Mouse (Mus musculus): ENCODE data around the gene Ccdc107.

The Ccdc107 gene

GRCm38 (mm10) chr4:43511675-43512454, 19.2 kb downstream of the Ccdc107 start:
- peaks cover 26% of the 10 kb centered on the region for H3K36me3 ChIP-seq (ENCODE audit: insufficient read depth, low read length)
- peaks cover 32% of the 10 kb centered on the region for H3K27me3 ChIP-seq (ENCODE audit: insufficient read depth, low read length)
- 0 out of 2 replicates have a peak overlapping the region, but pooled peaks have one; percentile 4 for H3K4me3 ChIP-seq (replicated peaks; ENCODE audit: low read length)
- H3K9me3 ChIP-seq (ENCODE audit: low read length) = no peaks in the 10 kb centered on the region
- H3K4me1 ChIP-seq (replicated peaks; ENCODE audit: low read depth, low read length) = peaks cover 85% of the 10 kb centered on the region
- TF ChIP-seq NANOG (IDR thresholded peaks at IDR 0.05; ENCODE audit: borderline replicate concordance, low read length) (no peak), CTCF (conservative IDR thresholded peaks at IDR 0.05; ENCODE audit: low read length) (no peak), POU5F1 (IDR thresholded peaks at IDR 0.05; ENCODE audit: borderline replicate concordance, low read length) (no peak)

DNA sequence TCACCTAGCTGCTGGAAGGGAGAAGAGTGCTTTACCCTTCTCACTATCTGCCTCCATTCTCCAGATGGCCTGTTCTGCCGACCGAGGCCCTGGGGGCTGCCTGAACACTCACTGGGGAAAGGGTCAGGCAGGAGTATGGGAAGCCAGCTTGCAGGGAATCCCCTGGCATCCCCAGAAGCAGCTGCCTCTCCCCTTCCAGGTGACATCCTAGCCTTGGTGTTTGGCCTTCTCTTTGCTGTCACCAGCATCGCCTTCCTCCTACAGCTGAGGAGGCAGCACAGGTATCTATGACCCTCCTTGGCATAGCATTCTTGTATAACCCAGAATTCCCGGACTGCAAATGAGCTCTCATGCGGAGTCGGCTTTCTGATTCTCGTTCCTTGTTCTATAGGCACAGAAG, 20.0 kb downstream of the Ccdc107 start:
- H3K36me3 ChIP-seq (ENCODE audit: insufficient read depth, low read length) = peaks cover 31% of the 10 kb centered on the region
- 0 out of 2 replicates have a peak overlapping the region, but pooled peaks have one; percentile 4 for H3K4me3 ChIP-seq (replicated peaks; ENCODE audit: low read length)
- no peaks in the 10 kb centered on the region for H3K9me3 ChIP-seq (ENCODE audit: low read length)
- TF ChIP-seq POU5F1 (IDR thresholded peaks at IDR 0.05; ENCODE audit: borderline replicate concordance, low read length) (no peak), NANOG (IDR thresholded peaks at IDR 0.05; ENCODE audit: borderline replicate concordance, low read length) (no peak), CTCF (conservative IDR thresholded peaks at IDR 0.05; ENCODE audit: low read length) (no peak)
- H3K27me3 ChIP-seq (ENCODE audit: insufficient read depth, low read length) = peaks cover 24% of the 10 kb centered on the region
- peaks cover 83% of the 10 kb centered on the region for H3K4me1 ChIP-seq (replicated peaks; ENCODE audit: low read depth, low read length)

- Histone ChIP-seq H3K4me3 (replicated peaks; ENCODE audit: low read length) (no peak overlapping the region), H3K27me3 (ENCODE audit: insufficient read depth, low read length) (peaks cover 18% of the 10 kb centered on the region), H3K4me1 (replicated peaks; ENCODE audit: low read depth, low read length) (peaks cover 83% of the 10 kb centered on the region), H3K9me3 (ENCODE audit: low read length) (no peaks in the 10 kb centered on the region), H3K36me3 (ENCODE audit: insufficient read depth, low read length) (peaks cover 37% of the 10 kb centered on the region)
- TF ChIP-seq NANOG (IDR thresholded peaks at IDR 0.05; ENCODE audit: borderline replicate concordance, low read length) (no peak), POU5F1 (IDR thresholded peaks at IDR 0.05; ENCODE audit: borderline replicate concordance, low read length) (no peak)
These were observed 20.6 kb downstream of the Ccdc107 start for GRCm38 (mm10) chr4:43513300-43513699.

DNA sequence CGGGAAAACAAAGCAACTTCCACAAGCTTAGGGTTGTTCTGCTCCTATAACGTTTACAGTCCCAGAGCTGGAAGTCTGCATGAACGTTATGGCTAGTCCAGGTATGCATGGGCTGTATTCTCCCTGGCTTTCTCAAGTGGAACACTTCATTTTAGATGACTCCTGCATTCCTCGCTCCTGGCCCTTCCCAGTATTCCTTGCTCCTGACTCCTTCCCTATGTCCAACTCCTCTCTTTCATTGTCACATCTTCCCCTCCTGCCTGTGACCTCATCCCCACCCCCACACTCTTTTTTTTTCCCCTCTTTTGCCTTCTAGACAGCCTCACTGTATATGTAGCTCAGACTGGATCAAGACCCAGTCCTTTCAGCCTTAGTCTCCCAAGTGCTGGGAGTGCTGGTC, 21.1 kb downstream of the Ccdc107 start:
- no peak overlapping the region for H3K4me3 ChIP-seq (replicated peaks; ENCODE audit: low read length)
- H3K9me3 ChIP-seq (ENCODE audit: low read length) = no peaks in the 10 kb centered on the region
- H3K4me1 ChIP-seq (replicated peaks; ENCODE audit: low read depth, low read length) = peaks cover 81% of the 10 kb centered on the region
- peaks cover 37% of the 10 kb centered on the region for H3K36me3 ChIP-seq (ENCODE audit: insufficient read depth, low read length)
- H3K27me3 ChIP-seq (ENCODE audit: insufficient read depth, low read length) = peaks cover 16% of the 10 kb centered on the region
- TF ChIP-seq NANOG (IDR thresholded peaks at IDR 0.05; ENCODE audit: borderline replicate concordance, low read length) (no peak), CTCF (conservative IDR thresholded peaks at IDR 0.05; ENCODE audit: low read length) (no peak), POU5F1 (IDR thresholded peaks at IDR 0.05; ENCODE audit: borderline replicate concordance, low read length) (no peak)

DNA sequence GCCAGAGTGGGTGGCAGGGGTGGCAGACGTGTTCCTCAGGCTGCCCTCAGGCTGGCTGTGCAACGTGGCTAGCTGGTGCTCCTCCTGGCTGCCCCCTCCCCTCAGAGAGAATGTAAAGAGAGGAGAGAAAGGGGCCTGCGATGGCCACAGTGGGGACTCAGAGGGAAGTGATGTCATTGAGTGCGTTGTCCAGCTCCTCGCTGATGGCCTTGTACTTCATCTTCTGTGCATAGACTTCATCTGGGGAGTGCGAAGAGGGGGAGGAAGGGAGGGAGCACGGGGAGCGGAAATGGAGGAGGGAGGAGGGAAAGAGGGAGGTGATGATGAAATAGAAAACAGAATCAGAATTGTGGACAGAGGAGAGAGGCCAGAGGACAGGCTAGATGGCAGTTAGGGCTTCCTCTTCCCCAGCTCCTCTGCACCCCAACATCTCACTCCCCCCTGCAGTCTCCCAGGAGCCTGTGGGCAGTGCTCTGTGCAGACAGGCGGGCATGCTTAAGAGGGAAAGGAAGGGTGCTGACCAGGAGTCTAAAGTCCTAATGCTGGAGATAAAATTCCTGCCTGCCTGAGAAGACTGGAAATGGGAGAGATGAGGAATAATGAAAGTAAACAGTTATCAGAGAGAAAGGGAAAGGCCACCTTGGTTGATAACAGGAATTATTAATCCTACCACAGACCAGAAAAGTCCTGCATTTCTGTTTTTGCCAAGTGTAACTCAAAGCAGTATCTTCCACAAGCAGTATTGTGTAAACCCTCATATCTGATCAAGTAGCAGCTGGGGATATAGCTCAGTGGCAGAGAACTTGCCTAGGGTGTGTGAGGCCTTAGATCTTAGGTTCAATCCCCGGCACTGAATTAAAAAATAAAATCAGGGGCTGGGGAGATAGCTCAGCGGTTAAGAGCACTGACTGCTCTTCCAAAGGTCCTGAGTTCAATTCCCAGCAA, 23.3 kb downstream of the Ccdc107 start:
- Histone ChIP-seq H3K9me3 (ENCODE audit: low read length) (no peaks in the 10 kb centered on the region), H3K27me3 (ENCODE audit: insufficient read depth, low read length) (peaks cover 23% of the 10 kb centered on the region), H3K4me1 (replicated peaks; ENCODE audit: low read depth, low read length) (peaks cover 76% of the 10 kb centered on the region), H3K36me3 (ENCODE audit: insufficient read depth, low read length) (peaks cover 42% of the 10 kb centered on the region), H3K4me3 (replicated peaks; ENCODE audit: low read length) (no peak overlapping the region)
- TF ChIP-seq CTCF (conservative IDR thresholded peaks at IDR 0.05; ENCODE audit: low read length) (no peak), POU5F1 (IDR thresholded peaks at IDR 0.05; ENCODE audit: borderline replicate concordance, low read length) (no peak), NANOG (IDR thresholded peaks at IDR 0.05; ENCODE audit: borderline replicate concordance, low read length) (no peak)

- peaks cover 47% of the 10 kb centered on the region for H3K27me3 ChIP-seq (ENCODE audit: insufficient read depth, low read length)
- no peaks in the 10 kb centered on the region for H3K9me3 ChIP-seq (ENCODE audit: low read length)
- peaks cover 80% of the 10 kb centered on the region for H3K4me1 ChIP-seq (replicated peaks; ENCODE audit: low read depth, low read length)
- TF ChIP-seq POU5F1 (IDR thresholded peaks at IDR 0.05; ENCODE audit: borderline replicate concordance, low read length) (no peak), NANOG (IDR thresholded peaks at IDR 0.05; ENCODE audit: borderline replicate concordance, low read length) (no peak), CTCF (conservative IDR thresholded peaks at IDR 0.05; ENCODE audit: low read length) (no peak)
- peaks cover 41% of the 10 kb centered on the region for H3K36me3 ChIP-seq (ENCODE audit: insufficient read depth, low read length)
- peak overlapping the region; percentile 73 for H3K4me3 ChIP-seq (replicated peaks; ENCODE audit: low read length)
These were observed 26.9 kb downstream of the Ccdc107 start for GRCm38 (mm10) chr4:43519551-43519950.

DNA sequence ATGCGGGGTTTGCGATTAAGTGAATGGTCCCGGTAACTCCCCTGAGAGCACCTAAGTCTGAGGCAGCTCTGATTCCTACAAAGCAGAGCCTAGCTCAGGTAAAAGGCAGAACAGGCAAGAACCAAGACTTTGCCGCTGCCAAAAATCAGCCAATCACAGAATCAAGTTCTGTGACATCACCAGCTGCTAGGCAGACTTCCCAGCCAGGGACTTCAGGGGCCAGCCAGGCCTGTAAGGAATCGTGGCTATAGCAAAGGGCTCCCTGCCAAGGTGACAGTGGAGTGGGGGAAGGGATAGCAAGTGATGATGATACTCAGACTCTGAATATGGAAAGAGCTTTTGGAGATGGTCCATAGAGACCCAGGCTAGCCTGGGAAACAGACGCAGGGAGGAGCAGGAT, 27.3 kb downstream of the Ccdc107 start:
- Histone ChIP-seq H3K36me3 (ENCODE audit: insufficient read depth, low read length) (peaks cover 37% of the 10 kb centered on the region), H3K4me1 (replicated peaks; ENCODE audit: low read depth, low read length) (peaks cover 80% of the 10 kb centered on the region)
- TF ChIP-seq POU5F1 (IDR thresholded peaks at IDR 0.05; ENCODE audit: borderline replicate concordance, low read length) (no peak), NANOG (IDR thresholded peaks at IDR 0.05; ENCODE audit: borderline replicate concordance, low read length) (no peak), CTCF (conservative IDR thresholded peaks at IDR 0.05; ENCODE audit: low read length) (no peak)

GRCm38 (mm10) chr4:43527880-43528279, 35.2 kb downstream of the Ccdc107 start:
- peak; percentile 85 for TF ChIP-seq CTCF (conservative IDR thresholded peaks at IDR 0.05; ENCODE audit: low read length)
- TF ChIP-seq POU5F1 (IDR thresholded peaks at IDR 0.05; ENCODE audit: borderline replicate concordance, low read length) = no peak
- H3K36me3 ChIP-seq (ENCODE audit: insufficient read depth, low read length) = peaks cover 22% of the 10 kb centered on the region

More for the DNA sequence above, 27.3 kb downstream of the Ccdc107 start:
- Histone ChIP-seq H3K27me3 (ENCODE audit: insufficient read depth, low read length) (peaks cover 51% of the 10 kb centered on the region), H3K9me3 (ENCODE audit: low read length) (no peaks in the 10 kb centered on the region), H3K4me3 (replicated peaks; ENCODE audit: low read length) (peak overlapping the region; percentile 73; the same call in 1 of the 2 replicates)

More at GRCm38 (mm10) chr4:43527880-43528279, 35.2 kb downstream of the Ccdc107 start:
- no peaks in the 10 kb centered on the region for H3K9me3 ChIP-seq (ENCODE audit: low read length)
- peaks cover 17% of the 10 kb centered on the region for H3K4me1 ChIP-seq (replicated peaks; ENCODE audit: low read depth, low read length)
- H3K4me3 ChIP-seq (replicated peaks; ENCODE audit: low read length) = no peak overlapping the region
- peaks cover 30% of the 10 kb centered on the region for H3K27me3 ChIP-seq (ENCODE audit: insufficient read depth, low read length)
